Comparison of ENCODE assay signal across 24 mouse cellular contexts in genomic region chr8:60449296-60449695, GRCm38 (mm10). TPM values are rescaled to one million over a fixed set of nuclear protein-coding genes. Genes with fewer than 3 reads are reported as not detected.
"Had no signal": no experiment of that assay in that cellular context is flagged by ENCODE, and none has a peak within 500 bp of the region (broad histone marks: within the 10 kb centered on the region; RNA-seq: fewer than 3 reads in every experiment).

No protein-coding gene starts in this region.

- H3K9me3 ChIP-seq: neural tube, embryonic 13.5 days; neural tube, embryonic 15.5 days; stomach, embryonic 15.5 days had no signal

- H3K4me2 ChIP-seq: neural tube, embryonic 13.5 days; neural tube, embryonic 15.5 days; stomach, embryonic 15.5 days had no signal

- H3K27me3 ChIP-seq: neural tube, embryonic 13.5 days; neural tube, embryonic 15.5 days; stomach, embryonic 15.5 days had no signal

- H3K36me3 ChIP-seq: neural tube, embryonic 13.5 days; neural tube, embryonic 15.5 days; stomach, embryonic 15.5 days had no signal

- H3K9ac ChIP-seq: neural tube, embryonic 13.5 days; neural tube, embryonic 15.5 days; stomach, embryonic 15.5 days had no signal

- H3K4me1 ChIP-seq: neural tube, embryonic 13.5 days; neural tube, embryonic 15.5 days; stomach, embryonic 15.5 days had no signal

- DNase-seq: retina, postnatal 1 day; right cerebral cortex, adult 18-20 months; right cerebral cortex, postnatal 14 days; right cerebral cortex, postnatal 25 days; right cerebral cortex, postnatal 4 days; spleen, adult 18-20 months; thymus, adult 18-20 months; thymus, adult 2 months; thymus, postnatal 14 days; thymus, postnatal 25 days; thymus, postnatal 36 days; thymus, postnatal 4 days had no signal

- H3K27ac ChIP-seq: neural tube, embryonic 13.5 days; neural tube, embryonic 15.5 days; stomach, embryonic 15.5 days; stomach, postnatal 0 days had no signal

- H3K4me3 ChIP-seq: neural tube, embryonic 13.5 days; neural tube, embryonic 15.5 days; stomach, embryonic 15.5 days had no signal

RNA-seq across cellular contexts. Expression of gene Gm10283, which starts 53.7 kb away (rescaled TPM):
- polyA plus RNA-seq: neural tube, embryonic 13.5 days; neural tube, embryonic 14.5 days; neural tube, embryonic 15.5 days; small intestine, adult 2 months; spleen, adult 2 months; stomach, embryonic 14.5 days; stomach, embryonic 15.5 days; stomach, embryonic 16.5 days; stomach, postnatal 0 days; testis, adult 2 months; thymus, adult 2 months; thymus, postnatal 0 days; urinary bladder, adult 2 months had no signal

RNA-seq across cellular contexts. Expression of gene Aadat, which starts 56.4 kb away (rescaled TPM):
- polyA plus RNA-seq: small intestine, adult 2 months had no signal
